Mouse (Mus musculus): ENCODE data around the gene Ddc. TPM values are rescaled to one million over a fixed set of nuclear protein-coding genes. Genes with fewer than 3 reads are reported as not detected.

Ddc gene
- polyA plus RNA-seq, 1 experiment from 2014 or later: 12.6 TPM

DNA sequence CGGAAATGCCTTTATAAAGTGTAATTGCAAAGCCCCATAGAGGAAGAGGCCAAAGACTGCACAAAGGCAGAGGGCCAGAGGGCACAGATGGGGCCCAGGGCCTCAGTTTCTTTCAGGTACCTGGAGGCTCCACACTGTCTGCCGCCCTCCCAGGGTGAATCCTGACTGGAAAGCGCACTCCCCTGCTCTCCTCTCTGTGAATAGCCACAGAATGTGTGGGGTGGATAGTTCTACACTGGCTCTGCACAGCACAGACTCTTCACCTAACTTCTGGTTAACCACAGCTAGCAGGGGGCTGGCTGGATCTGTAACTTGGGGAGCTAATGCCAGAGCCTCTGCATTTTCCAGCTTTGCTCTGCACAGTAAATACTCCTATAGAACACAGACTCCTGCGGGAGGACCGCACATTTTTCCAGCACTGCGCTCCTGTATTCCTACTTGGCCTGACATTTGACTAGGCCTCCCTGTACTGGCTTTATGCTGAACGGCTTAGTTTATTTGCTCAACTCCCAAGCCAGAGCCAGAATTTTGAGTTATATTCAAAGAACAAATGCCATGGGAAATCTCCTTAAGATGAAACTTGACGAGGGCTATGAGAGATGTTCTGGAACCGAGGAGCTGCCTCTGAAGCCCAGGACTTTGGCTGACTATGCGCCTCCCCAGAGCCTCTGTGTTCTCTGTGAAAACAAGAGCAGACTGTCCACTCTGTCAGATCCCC is 18.8 kb downstream of the Ddc start:
- Histone ChIP-seq H3K9ac (replicated peaks; ENCODE audit: low read length) (peak overlapping the region; percentile 23), H3K4me1 (ENCODE audit: insufficient read depth, low read length) (peaks cover 21% of the 10 kb centered on the region), H3K4me2 (replicated peaks; ENCODE audit: low read depth, low read length) (no peak overlapping the region), H3K27me3 (ENCODE audit: insufficient read depth, low read length) (no peaks in the 10 kb centered on the region), H3K27ac (ENCODE audit: low read length) (peak overlapping the region; percentile 90), H3K36me3 (ENCODE audit: insufficient read depth, low read length) (no peaks in the 10 kb centered on the region), H3K9me3 (ENCODE audit: low read length) (no peaks in the 10 kb centered on the region), H3K4me3 (ENCODE audit: low read length) (no peak overlapping the region)
- peak; percentile 20; the same call in 1 of the 2 replicates for ATAC-seq (ENCODE audit: low FRiP score, low TSS enrichment)
- WGBS: 46% methylated on average over 10 of the region's 10 CpGs

DNA sequence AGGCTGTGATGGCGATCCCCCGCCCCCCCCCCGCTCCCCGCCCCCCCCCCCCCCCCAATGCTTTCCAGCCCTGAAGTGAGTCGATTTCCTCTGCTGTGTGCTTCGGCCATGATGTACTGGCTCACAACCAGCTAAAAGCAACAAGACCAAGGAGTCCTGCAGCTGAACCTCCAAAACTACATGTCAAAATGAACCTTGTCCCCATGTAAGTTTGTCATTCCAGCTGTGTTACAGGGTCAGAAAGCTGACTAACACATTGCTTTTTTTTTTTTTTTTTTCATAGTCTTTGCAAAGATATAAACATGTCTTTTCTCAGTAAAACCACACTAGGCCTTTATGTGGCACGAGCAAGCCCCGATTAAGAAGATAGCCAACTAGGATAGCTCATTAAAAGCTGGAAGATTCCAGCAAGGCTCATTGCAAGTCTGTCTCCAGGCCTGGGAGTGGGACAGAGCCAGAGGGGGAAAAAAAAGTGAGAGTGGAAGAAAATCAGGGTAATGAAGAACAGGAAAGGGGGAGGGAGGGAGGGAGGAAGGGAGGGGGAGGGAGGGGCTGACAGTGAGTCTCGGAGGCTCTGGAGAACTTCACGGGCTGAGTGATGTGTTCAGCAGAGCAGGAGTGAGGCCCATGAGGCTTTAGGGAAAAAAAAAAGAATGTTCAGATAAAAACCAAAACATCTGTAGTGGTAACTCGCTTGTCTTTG is 19.5 kb downstream of the Ddc start:
- ATAC-seq (ENCODE audit: low FRiP score, low TSS enrichment): peak; percentile 55
- H3K9ac ChIP-seq (replicated peaks; ENCODE audit: low read length): peak overlapping the region; percentile 23
- 7% methylated on average over 11 of the region's 11 CpGs for WGBS
- H3K9me3 ChIP-seq (ENCODE audit: low read length): no peaks in the 10 kb centered on the region
- H3K4me3 ChIP-seq (ENCODE audit: low read length): no peak overlapping the region
- H3K4me2 ChIP-seq (replicated peaks; ENCODE audit: low read depth, low read length): no peak overlapping the region
- no peaks in the 10 kb centered on the region for H3K27me3 ChIP-seq (ENCODE audit: insufficient read depth, low read length)
- no peaks in the 10 kb centered on the region for H3K36me3 ChIP-seq (ENCODE audit: insufficient read depth, low read length)
- peak overlapping the region; percentile 90 for H3K27ac ChIP-seq (ENCODE audit: low read length)
- H3K4me1 ChIP-seq (ENCODE audit: insufficient read depth, low read length): peaks cover 23% of the 10 kb centered on the region

DNA sequence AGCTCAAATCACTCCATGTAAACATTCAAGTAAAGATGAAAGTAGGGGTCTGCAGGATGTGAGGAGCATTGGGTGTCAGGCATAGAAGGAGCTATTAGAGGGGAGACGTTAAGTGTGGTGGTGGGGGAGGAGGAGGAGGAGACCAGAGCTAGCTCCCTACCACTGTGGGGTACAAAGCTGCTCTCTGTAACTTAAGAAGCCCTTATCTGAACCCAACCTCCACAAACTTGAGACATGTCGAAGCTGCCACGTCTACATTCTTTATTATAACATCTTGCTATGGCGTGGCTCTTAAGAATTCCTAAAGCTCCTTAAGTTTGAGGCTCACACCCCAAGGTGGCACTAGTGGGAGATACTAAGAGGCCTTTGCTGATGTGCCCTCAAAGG is 20.1 kb downstream of the Ddc start:
- ATAC-seq (ENCODE audit: low FRiP score, low TSS enrichment): peak; percentile 78
- no peaks in the 10 kb centered on the region for H3K9me3 ChIP-seq (ENCODE audit: low read length)
- no peak overlapping the region for H3K4me2 ChIP-seq (replicated peaks; ENCODE audit: low read depth, low read length)
- peaks cover 28% of the 10 kb centered on the region for H3K4me1 ChIP-seq (ENCODE audit: insufficient read depth, low read length)
- no peak overlapping the region for H3K9ac ChIP-seq (replicated peaks; ENCODE audit: low read length)
- no peaks in the 10 kb centered on the region for H3K36me3 ChIP-seq (ENCODE audit: insufficient read depth, low read length)
- no peak overlapping the region for H3K4me3 ChIP-seq (ENCODE audit: low read length)
- WGBS: 19% methylated on average over 4 of the region's 4 CpGs
- H3K27me3 ChIP-seq (ENCODE audit: insufficient read depth, low read length): no peaks in the 10 kb centered on the region
- H3K27ac ChIP-seq (ENCODE audit: low read length): peak overlapping the region; percentile 90

DNA sequence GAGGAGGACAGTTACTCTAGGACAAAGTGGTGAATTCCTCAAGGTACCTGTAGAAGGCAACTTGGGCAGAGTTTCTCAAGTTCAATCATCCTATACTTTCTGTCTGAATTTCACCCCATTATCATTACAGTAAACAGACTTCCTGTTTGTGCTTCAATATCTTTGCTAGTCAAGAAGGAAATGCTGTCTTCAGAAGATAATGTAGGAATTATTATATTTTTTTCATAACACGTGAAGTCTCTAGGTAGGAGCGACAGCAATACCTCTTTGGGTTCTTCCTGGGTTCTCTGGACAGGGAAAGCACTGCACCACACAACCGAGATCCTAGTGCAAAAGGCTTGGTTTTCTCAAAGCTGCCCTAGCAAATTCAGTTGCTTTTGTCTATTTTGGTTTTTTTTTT is 21.6 kb downstream of the Ddc start:
- Histone ChIP-seq H3K4me2 (replicated peaks; ENCODE audit: low read depth, low read length) (no peak overlapping the region), H3K9ac (replicated peaks; ENCODE audit: low read length) (no peak overlapping the region), H3K36me3 (ENCODE audit: insufficient read depth, low read length) (no peaks in the 10 kb centered on the region), H3K9me3 (ENCODE audit: low read length) (no peaks in the 10 kb centered on the region), H3K27ac (ENCODE audit: low read length) (no peak overlapping the region), H3K27me3 (ENCODE audit: insufficient read depth, low read length) (no peaks in the 10 kb centered on the region), H3K4me1 (ENCODE audit: insufficient read depth, low read length) (peaks cover 40% of the 10 kb centered on the region), H3K4me3 (ENCODE audit: low read length) (no peak overlapping the region)
- WGBS: 79% methylated on average over 3 of the region's 3 CpGs
- ATAC-seq (ENCODE audit: low FRiP score, low TSS enrichment): no peak

DNA sequence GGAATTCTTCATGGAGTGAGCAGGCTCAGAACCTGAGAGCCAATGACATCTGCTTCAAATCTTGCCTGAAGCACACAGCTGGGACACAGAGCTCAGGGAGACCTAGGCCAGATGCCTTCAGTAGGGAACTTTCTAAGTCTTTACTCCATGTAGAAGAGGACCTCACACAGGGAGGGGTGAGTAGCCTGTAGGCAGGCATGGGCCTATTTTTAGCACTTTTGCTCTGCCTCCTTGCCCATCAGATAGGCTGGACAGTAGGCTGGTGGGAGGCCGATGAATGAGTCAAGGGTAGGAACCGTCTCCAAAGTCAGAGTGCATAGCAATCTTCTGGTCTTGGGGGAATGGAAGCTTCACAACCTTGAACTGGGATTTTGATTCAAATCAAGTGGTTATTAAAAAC is 22.7 kb downstream of the Ddc start:
- Histone ChIP-seq H3K36me3 (ENCODE audit: insufficient read depth, low read length) (no peaks in the 10 kb centered on the region), H3K9ac (replicated peaks; ENCODE audit: low read length) (no peak overlapping the region), H3K4me3 (ENCODE audit: low read length) (no peak overlapping the region), H3K4me2 (replicated peaks; ENCODE audit: low read depth, low read length) (no peak overlapping the region), H3K4me1 (ENCODE audit: insufficient read depth, low read length) (peaks cover 42% of the 10 kb centered on the region), H3K9me3 (ENCODE audit: low read length) (no peaks in the 10 kb centered on the region), H3K27me3 (ENCODE audit: insufficient read depth, low read length) (no peaks in the 10 kb centered on the region), H3K27ac (ENCODE audit: low read length) (no peak overlapping the region)
- ATAC-seq (ENCODE audit: low FRiP score, low TSS enrichment): no peak
- WGBS: 75% methylated on average over 2 of the region's 2 CpGs

DNA sequence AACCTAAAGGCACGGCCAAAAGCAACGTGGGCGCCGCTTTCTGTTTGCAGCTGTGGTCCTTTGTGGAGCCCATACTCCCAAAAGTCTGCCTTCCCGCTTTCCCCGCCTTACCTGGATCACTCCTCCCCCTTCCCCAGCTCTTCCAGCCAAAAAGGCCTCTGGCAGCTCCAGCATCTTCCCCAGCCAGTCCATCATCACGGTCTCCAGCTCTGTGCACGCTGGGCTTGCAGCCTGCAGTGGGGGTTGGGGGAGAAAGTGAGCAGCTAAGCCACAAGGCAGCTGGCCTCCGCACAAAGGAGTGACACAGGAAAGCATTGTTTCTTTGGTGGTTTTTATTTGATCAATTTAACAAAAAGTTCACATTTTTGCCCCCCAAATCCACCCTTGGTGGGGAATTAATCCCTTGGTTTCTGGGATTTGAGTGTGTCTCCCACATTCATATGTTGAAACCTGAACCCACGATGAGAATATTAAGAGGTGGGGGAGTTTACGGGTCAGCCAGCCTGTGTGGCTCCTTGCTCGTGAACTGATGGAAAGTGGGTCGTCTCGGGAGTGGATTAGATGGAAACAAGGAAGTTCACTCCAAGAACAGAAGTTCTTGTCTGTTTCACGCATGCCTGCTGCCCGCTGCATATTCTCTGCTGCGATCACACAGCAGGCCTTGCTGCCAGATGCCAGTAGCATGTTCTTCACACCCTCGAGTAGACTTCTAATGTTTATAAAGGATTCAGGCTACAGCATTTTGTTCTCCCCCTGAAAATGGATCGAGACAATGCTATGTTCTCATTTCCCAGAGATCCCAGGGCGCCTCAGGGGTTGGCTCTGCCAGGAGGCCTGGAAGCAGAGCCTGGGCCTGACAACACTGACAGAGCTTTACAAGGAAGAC is 24.7 kb downstream of the Ddc start:
- peaks cover 29% of the 10 kb centered on the region for H3K4me1 ChIP-seq (ENCODE audit: insufficient read depth, low read length)
- no peaks in the 10 kb centered on the region for H3K27me3 ChIP-seq (ENCODE audit: insufficient read depth, low read length)
- 38% methylated on average over 20 of the region's 20 CpGs for WGBS
- H3K4me2 ChIP-seq (replicated peaks; ENCODE audit: low read depth, low read length): no peak overlapping the region
- ATAC-seq (ENCODE audit: low FRiP score, low TSS enrichment): peak; percentile 67; the same call in 1 of the 2 replicates
- H3K9me3 ChIP-seq (ENCODE audit: low read length): no peaks in the 10 kb centered on the region
- H3K4me3 ChIP-seq (ENCODE audit: low read length): no peak overlapping the region
- no peaks in the 10 kb centered on the region for H3K36me3 ChIP-seq (ENCODE audit: insufficient read depth, low read length)
- peak overlapping the region; percentile 76 for H3K27ac ChIP-seq (ENCODE audit: low read length)
- 0 out of 2 replicates have a peak overlapping the region, but pooled peaks have one; percentile 30 for H3K9ac ChIP-seq (replicated peaks; ENCODE audit: low read length)

DNA sequence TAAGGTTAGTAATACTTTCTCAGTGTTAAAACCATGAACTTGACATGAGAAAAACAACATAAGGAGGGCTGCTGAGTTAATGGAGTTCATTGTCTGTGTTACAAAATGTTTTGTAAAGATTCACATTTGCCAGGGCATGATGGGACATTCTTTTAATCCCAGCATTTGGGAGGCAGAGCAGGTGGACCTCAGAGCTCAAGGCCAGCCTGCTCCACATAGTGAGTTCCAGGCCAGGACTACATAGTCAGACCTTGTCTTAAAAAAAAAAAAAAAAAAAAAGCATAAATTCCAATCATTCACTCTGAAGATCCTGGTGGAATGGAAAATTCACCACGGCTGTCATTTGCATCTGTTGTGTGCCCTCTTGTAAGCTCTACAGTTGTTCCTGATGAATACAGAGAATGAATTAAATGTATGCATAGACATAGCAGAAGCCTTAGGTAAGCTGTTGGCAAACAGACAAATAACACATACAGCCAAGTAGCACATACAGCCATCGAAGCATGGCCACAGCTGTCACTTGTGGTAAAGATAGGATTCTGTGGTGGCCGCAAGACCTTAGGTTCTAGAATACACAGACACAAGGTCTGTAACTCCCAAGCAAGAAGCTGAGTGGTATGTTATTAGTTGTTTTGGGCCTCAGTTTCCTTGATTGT is 25.7 kb downstream of the Ddc start:
- Histone ChIP-seq H3K27me3 (ENCODE audit: insufficient read depth, low read length) (no peaks in the 10 kb centered on the region), H3K4me2 (replicated peaks; ENCODE audit: low read depth, low read length) (no peak overlapping the region), H3K27ac (ENCODE audit: low read length) (peak overlapping the region; percentile 76; the same call in 1 of the 2 replicates), H3K4me3 (ENCODE audit: low read length) (no peak overlapping the region), H3K4me1 (ENCODE audit: insufficient read depth, low read length) (peaks cover 28% of the 10 kb centered on the region), H3K9me3 (ENCODE audit: low read length) (no peaks in the 10 kb centered on the region), H3K36me3 (ENCODE audit: insufficient read depth, low read length) (no peaks in the 10 kb centered on the region), H3K9ac (replicated peaks; ENCODE audit: low read length) (no peak overlapping the region)
- ATAC-seq (ENCODE audit: low FRiP score, low TSS enrichment): no peak
- WGBS: 84% methylated on average over 3 of the region's 3 CpGs

DNA sequence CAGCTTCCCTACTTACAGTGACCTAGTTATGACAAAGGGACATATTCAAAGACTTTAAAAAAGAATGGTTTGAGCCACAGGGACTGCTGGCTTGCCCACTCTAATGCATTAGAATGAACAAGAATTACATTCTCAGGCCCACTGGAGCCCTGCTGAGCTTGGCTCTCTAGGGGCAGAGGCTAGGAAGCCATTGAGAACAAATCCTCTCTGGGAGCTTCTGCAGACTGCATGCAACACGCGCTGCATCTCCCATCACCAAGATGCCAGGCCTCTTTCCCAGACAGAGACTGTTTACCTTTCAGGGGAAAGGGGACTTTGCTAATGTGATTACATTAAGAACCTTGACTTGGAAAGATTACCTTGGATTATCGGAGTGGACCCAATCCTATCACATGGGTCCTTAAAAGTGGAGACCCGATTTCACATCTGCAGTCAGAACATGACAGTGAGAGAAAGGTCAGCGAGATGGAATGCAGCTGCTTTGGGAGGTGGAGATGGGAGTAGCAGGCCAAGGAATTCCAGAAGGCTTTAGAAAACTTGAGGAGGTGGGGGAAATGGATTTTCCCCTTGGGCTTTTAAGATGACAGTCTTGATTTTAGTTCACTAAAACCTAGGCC is 26.6 kb downstream of the Ddc start:
- peak overlapping the region; percentile 19; the same call in 1 of the 2 replicates for H3K27ac ChIP-seq (ENCODE audit: low read length)
- no peaks in the 10 kb centered on the region for H3K9me3 ChIP-seq (ENCODE audit: low read length)
- no peaks in the 10 kb centered on the region for H3K27me3 ChIP-seq (ENCODE audit: insufficient read depth, low read length)
- no peak overlapping the region for H3K4me2 ChIP-seq (replicated peaks; ENCODE audit: low read depth, low read length)
- no peak for ATAC-seq (ENCODE audit: low FRiP score, low TSS enrichment)
- no peaks in the 10 kb centered on the region for H3K36me3 ChIP-seq (ENCODE audit: insufficient read depth, low read length)
- H3K4me1 ChIP-seq (ENCODE audit: insufficient read depth, low read length): peaks cover 28% of the 10 kb centered on the region
- WGBS: 54% methylated on average over 5 of the region's 5 CpGs
- no peak overlapping the region for H3K9ac ChIP-seq (replicated peaks; ENCODE audit: low read length)
- H3K4me3 ChIP-seq (ENCODE audit: low read length): no peak overlapping the region

DNA sequence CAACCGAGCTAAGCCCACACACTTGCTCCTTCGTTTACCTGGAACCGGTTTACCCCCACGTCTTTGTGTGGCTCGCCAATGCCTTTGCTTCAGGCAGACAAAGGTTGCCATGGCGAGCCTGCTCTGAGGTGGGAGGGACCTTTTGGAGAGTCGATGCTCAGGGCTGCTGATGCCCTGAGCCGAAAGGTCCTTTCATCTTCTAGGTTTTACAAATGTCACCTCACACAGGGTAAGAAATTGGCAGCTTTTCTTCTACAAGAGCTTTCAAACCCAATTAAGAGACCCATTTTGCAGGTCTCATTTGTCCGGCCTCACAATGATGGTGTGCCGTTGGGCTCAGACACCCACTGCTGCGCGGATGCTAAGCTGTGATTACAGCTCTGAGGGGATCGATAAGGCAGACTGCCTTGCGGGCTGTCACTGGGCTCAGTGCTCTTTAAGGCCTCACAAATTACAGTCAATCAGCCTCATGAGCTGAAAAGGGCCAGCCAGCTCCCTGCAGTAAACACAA is 29.9 kb downstream of the Ddc start:
- H3K4me2 ChIP-seq (replicated peaks; ENCODE audit: low read depth, low read length): peak overlapping the region; percentile 22
- H3K27me3 ChIP-seq (ENCODE audit: insufficient read depth, low read length): no peaks in the 10 kb centered on the region
- no peaks in the 10 kb centered on the region for H3K9me3 ChIP-seq (ENCODE audit: low read length)
- ATAC-seq (ENCODE audit: low FRiP score, low TSS enrichment): peak; percentile 64
- WGBS: 13% methylated on average over 14 of the region's 14 CpGs
- peaks cover 22% of the 10 kb centered on the region for H3K4me1 ChIP-seq (ENCODE audit: insufficient read depth, low read length)
- H3K36me3 ChIP-seq (ENCODE audit: insufficient read depth, low read length): no peaks in the 10 kb centered on the region
- no peak overlapping the region for H3K27ac ChIP-seq (ENCODE audit: low read length)
- H3K9ac ChIP-seq (replicated peaks; ENCODE audit: low read length): peak overlapping the region; percentile 18; the same call in 1 of the 2 replicates
- H3K4me3 ChIP-seq (ENCODE audit: low read length): no peak overlapping the region
